Mouse (Mus musculus) forebrain, embryonic 15.5 days (tissue): ENCODE results near the gene Abca8b. TPM values are rescaled to one million over a fixed set of nuclear protein-coding genes. Genes with fewer than 3 reads are reported as not detected.
A peak's percentile ranks its signal among the peaks of the same experiment; 100 is the strongest.

Source experiments
- ATAC-seq: fragments of 200-750 bp; cut with Nextera tagmentation; replicated peaks from 2 replicates; pipeline ENCODE4 v1.8.0; 2017; ENCODE audit warnings: mild to moderate bottlenecking, moderate TSS enrichment, moderate library complexity
- H3K27ac ChIP-seq: fragments of 300-500 bp; sonication (generic); replicated peaks from 2 replicates; pipeline ENCODE4 v1.5.1; 2015; ENCODE audit warnings: mild to moderate bottlenecking, inconsistent platforms
- H3K27me3 ChIP-seq: fragments of 300-500 bp; sonication (generic); 2 replicates; pipeline ENCODE4 v1.6.1; 2015; ENCODE audit warnings: inconsistent platforms
- H3K36me3 ChIP-seq: fragments of 300-500 bp; sonication (generic); 2 replicates; pipeline ENCODE4 v1.6.1; 2015; ENCODE audit warnings: mild to moderate bottlenecking, inconsistent platforms
- H3K4me1 ChIP-seq: fragments of 300-500 bp; sonication (generic); 2 replicates; pipeline ENCODE4 v1.6.1; 2015; ENCODE audit warnings: inconsistent platforms
- H3K4me2 ChIP-seq: fragments of 300-500 bp; sonication (generic); replicated peaks from 2 replicates; pipeline ENCODE4 v1.6.1; 2015; ENCODE audit warnings: mild to moderate bottlenecking, inconsistent platforms
- H3K4me3 ChIP-seq: fragments of 300-500 bp; sonication (generic); 2 replicates; pipeline ENCODE4 v1.5.1; 2015; ENCODE audit warnings: mild to moderate bottlenecking, inconsistent platforms
- H3K9ac ChIP-seq: fragments of 300-500 bp; sonication (generic); replicated peaks from 2 replicates; pipeline ENCODE4 v1.6.1; 2015; ENCODE audit warnings: mild to moderate bottlenecking, inconsistent platforms
- H3K9me3 ChIP-seq: fragments of 300-500 bp; sonication (generic); 2 replicates; pipeline ENCODE4 v1.6.1; 2016; ENCODE audit warnings: inconsistent platforms
- WGBS: fragments of 180-500 bp; shearing (Covaris S2); methylation state at CpG from one replicate; pipeline ENCODE4 v1.1.7; 2015; ENCODE audit warnings: mixed read lengths; 5-methylcytosine and 5-hydroxymethylcytosine counted together
- polyA plus RNA-seq: library from polyadenylated mRNA; unstranded; fragments of >200 nt; fragmentation: Nextera tagmentation; extraction: Ambion mirVana; gene quantifications from 2 replicates; pipeline ENCODE4 v1.2.1, GENCODE M21; 2015

The Abca8b gene
- polyA plus RNA-seq, 1 experiment from 2014 or later = 1.0 TPM

DNA sequence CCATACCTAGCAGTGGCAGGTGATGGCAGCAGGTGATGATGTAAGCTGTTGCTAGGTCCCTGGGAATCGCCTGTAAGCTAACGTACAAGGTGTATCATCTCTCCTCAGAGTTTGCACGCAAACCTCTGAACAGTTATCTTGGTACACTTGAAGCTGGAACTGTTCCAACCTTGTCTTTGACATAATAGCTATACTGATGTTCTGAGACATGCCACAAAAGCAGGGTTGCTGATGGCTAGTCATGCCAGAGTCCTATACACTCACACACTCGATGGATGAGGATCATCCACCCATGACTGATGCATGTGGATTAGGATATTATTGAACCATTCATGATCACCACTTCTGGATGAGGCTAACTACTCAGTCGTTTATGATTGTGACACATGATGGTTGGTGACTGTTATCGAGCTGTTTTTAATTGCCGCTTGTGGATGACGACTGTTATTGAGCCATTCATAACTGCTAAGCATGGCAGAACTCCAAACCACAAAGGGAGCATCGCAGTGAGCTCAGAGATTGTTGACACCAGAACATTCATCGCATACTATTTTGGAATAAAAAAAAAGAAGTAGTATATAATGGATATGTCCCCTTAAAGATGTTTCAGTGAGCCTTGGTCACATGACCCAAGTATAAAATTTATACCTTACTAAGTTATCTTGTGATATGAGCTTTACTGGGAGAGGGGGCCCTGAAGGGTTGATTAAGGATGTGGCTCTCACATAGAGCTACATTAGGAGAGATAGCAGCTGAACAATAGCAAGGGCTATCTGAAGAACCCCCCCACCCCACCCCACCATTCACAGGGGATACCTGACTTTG is 87.2 kb downstream of the Abca8b start:
- no peak overlapping the region for H3K9ac ChIP-seq
- 75% methylated on average over 10 of the region's 10 CpGs for WGBS
- ATAC-seq = no peak

DNA sequence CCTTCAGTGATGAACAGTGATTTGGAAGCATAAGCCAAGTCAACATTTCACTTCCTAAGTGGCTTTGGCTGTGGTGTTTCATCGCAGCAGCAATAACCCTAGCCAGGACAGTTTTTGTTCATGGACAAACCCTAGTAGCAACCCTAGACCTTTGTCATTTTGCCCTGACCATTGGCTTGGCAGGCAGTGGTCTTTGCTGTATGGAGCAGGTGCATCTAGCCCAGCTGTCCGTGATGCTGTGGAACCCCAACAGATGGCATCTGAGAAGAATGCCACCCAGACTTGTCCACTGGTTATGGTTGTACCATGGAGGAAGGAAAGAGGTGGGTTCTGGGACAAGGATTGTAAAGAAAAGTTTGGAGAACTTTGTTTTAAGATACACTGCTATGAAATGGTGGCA is 88.1 kb downstream of the Abca8b start:
- no peaks in the 10 kb centered on the region for H3K27me3 ChIP-seq
- no peak overlapping the region for H3K4me2 ChIP-seq
- H3K9ac ChIP-seq = no peak overlapping the region
- H3K4me1 ChIP-seq = peaks cover 5% of the 10 kb centered on the region
- 92% methylated on average over 2 of the region's 2 CpGs for WGBS
- no peak overlapping the region for H3K27ac ChIP-seq
- H3K4me3 ChIP-seq = no peak overlapping the region
- no peak for ATAC-seq
- H3K36me3 ChIP-seq = no peaks in the 10 kb centered on the region
- H3K9me3 ChIP-seq = no peaks in the 10 kb centered on the region

More for the DNA sequence above, 87.2 kb downstream of the Abca8b start:
- Histone ChIP-seq H3K4me3 (no peak overlapping the region), H3K4me2 (no peak overlapping the region), H3K4me1 (no peaks in the 10 kb centered on the region), H3K27me3 (no peaks in the 10 kb centered on the region), H3K27ac (no peak overlapping the region), H3K36me3 (no peaks in the 10 kb centered on the region), H3K9me3 (no peaks in the 10 kb centered on the region)

DNA sequence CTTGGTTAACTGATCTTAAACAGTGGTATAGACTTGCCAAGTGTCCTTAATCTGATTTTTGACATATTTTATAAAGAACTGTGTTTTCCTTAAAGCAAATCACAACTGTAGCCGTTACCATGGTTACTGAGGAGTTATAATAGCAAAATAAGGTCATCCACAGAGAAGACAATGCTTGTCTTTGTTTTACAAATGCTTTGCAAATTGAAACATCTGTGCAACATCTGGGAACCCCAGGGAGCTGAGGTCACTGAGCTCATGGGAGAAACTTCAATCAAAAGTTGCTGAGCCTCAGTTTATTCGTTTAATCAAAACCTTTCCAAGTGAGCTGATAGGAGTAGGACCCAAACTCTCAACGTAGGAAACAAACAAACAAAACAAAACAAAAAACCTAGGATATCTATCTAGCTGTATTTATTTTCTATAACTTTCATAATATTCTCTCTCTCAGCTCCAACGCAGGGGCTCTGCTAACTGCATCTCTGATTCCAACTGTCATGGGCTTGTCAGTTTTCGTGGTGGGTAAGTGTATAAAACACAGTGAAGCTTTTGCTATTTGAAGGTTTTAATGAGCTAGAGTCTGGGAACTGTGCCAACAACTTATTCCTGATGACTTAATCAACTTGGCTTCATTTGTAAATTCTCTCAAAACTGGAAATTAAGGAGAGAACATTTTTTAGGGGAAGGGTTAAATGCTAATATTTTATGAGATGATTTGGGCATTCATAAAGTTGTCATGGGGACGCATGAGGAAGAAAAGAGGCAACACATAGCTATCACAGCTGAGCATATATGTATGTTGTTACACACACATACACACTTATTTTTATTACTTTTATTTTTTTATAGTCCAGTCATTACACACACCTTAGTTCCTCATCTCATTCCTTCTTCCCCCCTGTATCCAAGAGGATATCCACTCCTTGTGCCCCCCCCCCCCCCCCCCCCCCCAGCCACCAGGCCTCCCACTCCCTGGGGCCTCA is 92.7 kb downstream of the Abca8b start:
- Histone ChIP-seq H3K27ac (peak overlapping the region; percentile 64), H3K4me2 (no peak overlapping the region)

GRCm38 (mm10) chr11:109900491-109901241 is 95.0 kb downstream of the Abca8b start:
- Histone ChIP-seq H3K9ac (no peak overlapping the region), H3K4me2 (no peak overlapping the region), H3K4me1 (peaks cover 12% of the 10 kb centered on the region), H3K4me3 (no peak overlapping the region), H3K27ac (no peak overlapping the region), H3K36me3 (no peaks in the 10 kb centered on the region), H3K9me3 (no peaks in the 10 kb centered on the region), H3K27me3 (no peaks in the 10 kb centered on the region)
- WGBS = 33% methylated on average over 4 of the region's 4 CpGs
- no peak for ATAC-seq

More for the DNA sequence above, 92.7 kb downstream of the Abca8b start:
- no peaks in the 10 kb centered on the region for H3K9me3 ChIP-seq
- ATAC-seq = peak; percentile 92
- H3K4me3 ChIP-seq = no peak overlapping the region
- H3K27me3 ChIP-seq = no peaks in the 10 kb centered on the region
- no peaks in the 10 kb centered on the region for H3K36me3 ChIP-seq
- WGBS = 21% methylated on average over 6 of the region's 6 CpGs
- H3K4me1 ChIP-seq = peaks cover 12% of the 10 kb centered on the region
- H3K9ac ChIP-seq = no peak overlapping the region

- H3K27me3 ChIP-seq = no peaks in the 10 kb centered on the region
- peaks cover 12% of the 10 kb centered on the region for H3K4me1 ChIP-seq
- no peak overlapping the region for H3K4me2 ChIP-seq
- H3K4me3 ChIP-seq = no peak overlapping the region
- H3K9me3 ChIP-seq = no peaks in the 10 kb centered on the region
- whole genome bisulfite sequencing = 94% methylated on average over 6 of the region's 6 CpGs
- no peak for ATAC-seq
- no peak overlapping the region for H3K9ac ChIP-seq
- H3K27ac ChIP-seq = no peak overlapping the region
- H3K36me3 ChIP-seq = no peaks in the 10 kb centered on the region
These were observed 96.7 kb downstream of the Abca8b start for GRCm38 (mm10) chr11:109898791-109899467.

GRCm38 (mm10) chr11:109895952-109896530 is 99.6 kb downstream of the Abca8b start:
- no peaks in the 10 kb centered on the region for H3K27me3 ChIP-seq
- H3K4me3 ChIP-seq = no peak overlapping the region
- no peak overlapping the region for H3K4me2 ChIP-seq
- H3K36me3 ChIP-seq = no peaks in the 10 kb centered on the region
- H3K4me1 ChIP-seq = no peaks in the 10 kb centered on the region
- no peak for ATAC-seq
- no peak overlapping the region for H3K9ac ChIP-seq
- H3K27ac ChIP-seq = no peak overlapping the region
- H3K9me3 ChIP-seq = no peaks in the 10 kb centered on the region
- 43% methylated on average over 6 of the region's 6 CpGs for WGBS

GRCm38 (mm10) chr11:109895496-109895895 is 100.1 kb downstream of the Abca8b start:
- ATAC-seq = no peak
- Histone ChIP-seq H3K9me3 (no peaks in the 10 kb centered on the region), H3K36me3 (no peaks in the 10 kb centered on the region), H3K27me3 (no peaks in the 10 kb centered on the region), H3K4me1 (no peaks in the 10 kb centered on the region), H3K4me3 (no peak overlapping the region), H3K27ac (no peak overlapping the region), H3K4me2 (no peak overlapping the region), H3K9ac (no peak overlapping the region)
- 74% methylated on average over 4 of the region's 4 CpGs for WGBS

DNA sequence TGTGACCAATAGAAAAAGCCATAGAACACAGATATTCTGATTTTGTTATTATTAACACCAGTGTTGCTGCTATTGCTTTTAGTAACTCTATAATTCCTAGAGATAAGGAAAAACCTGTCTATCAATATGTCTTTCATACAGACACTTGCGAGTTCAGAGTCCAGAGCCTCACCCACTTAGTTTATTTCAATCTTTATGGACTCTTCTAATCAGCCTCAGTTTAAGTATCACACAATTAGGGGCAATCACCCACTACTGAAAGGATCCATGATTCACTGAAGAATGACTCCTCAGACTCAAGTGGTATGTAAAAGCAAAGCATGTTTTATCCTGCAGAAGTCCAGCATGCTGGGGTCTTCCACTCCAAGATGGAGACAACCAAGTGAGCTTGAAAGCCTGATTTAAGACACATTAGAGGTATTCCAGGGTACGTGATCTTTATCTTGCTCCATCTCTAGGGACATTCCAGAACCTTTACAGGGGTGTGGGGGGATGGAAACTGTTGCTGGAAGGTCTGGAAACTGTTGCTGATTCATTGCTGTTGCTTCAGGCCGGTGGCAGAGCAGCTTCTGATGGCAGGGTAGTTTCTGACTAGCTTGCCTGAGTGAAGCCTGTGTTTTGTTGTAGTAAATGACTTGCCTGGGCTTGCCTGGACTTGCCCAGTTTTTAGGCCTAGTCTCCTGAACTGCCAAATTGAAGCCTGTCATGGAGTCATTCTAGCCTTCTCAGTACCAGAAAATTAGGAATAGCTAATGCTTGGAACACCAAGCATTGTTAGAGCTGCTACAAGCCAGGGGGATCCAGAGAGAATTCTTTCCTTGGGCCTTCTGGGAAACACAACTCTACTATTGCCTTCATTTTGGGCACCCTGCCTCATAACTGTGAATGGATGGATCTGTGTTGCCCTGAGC is 101.5 kb downstream of the Abca8b start:
- Histone ChIP-seq H3K27ac (no peak overlapping the region), H3K4me3 (no peak overlapping the region), H3K4me2 (no peak overlapping the region), H3K4me1 (no peaks in the 10 kb centered on the region), H3K27me3 (no peaks in the 10 kb centered on the region), H3K9ac (no peak overlapping the region), H3K9me3 (no peaks in the 10 kb centered on the region), H3K36me3 (no peaks in the 10 kb centered on the region)
- 84% methylated on average over 3 of the region's 3 CpGs for WGBS
- no peak for ATAC-seq

GRCm38 (mm10) chr11:109891989-109892386 is 103.7 kb downstream of the Abca8b start:
- H3K9ac ChIP-seq = no peak overlapping the region
- H3K4me3 ChIP-seq = no peak overlapping the region
- no peaks in the 10 kb centered on the region for H3K9me3 ChIP-seq
- no peak overlapping the region for H3K4me2 ChIP-seq
- H3K27ac ChIP-seq = no peak overlapping the region
- no peak; the same call in 1 of the 2 replicates for ATAC-seq
- no peaks in the 10 kb centered on the region for H3K27me3 ChIP-seq
- no peaks in the 10 kb centered on the region for H3K4me1 ChIP-seq
- 79% methylated on average over 4 of the region's 4 CpGs for WGBS
- no peaks in the 10 kb centered on the region for H3K36me3 ChIP-seq

- Histone ChIP-seq H3K9ac (no peak overlapping the region), H3K4me3 (no peak overlapping the region), H3K4me2 (no peak overlapping the region), H3K4me1 (no peaks in the 10 kb centered on the region), H3K27ac (no peak overlapping the region), H3K9me3 (no peaks in the 10 kb centered on the region), H3K36me3 (no peaks in the 10 kb centered on the region), H3K27me3 (no peaks in the 10 kb centered on the region)
- WGBS = 64% methylated on average over 8 of the region's 8 CpGs
- no peak for ATAC-seq
These were observed 104.2 kb downstream of the Abca8b start for GRCm38 (mm10) chr11:109891371-109891988.
